Mouse (Mus musculus) C2C12 (cell line): Measurements from ENCODE around the gene Dmd.

Source experiments
- CEBPB ChIP-seq: IDR thresholded peaks from one replicate; pipeline ENCODE4 v1.6.1; 2011; ENCODE audit warnings: low read depth, mild to moderate bottlenecking, control low read depth, moderate library complexity
- CTCF ChIP-seq: IDR thresholded peaks from one replicate; pipeline ENCODE4 v1.5.1; 2011; ENCODE audit not compliant: control insufficient read depth, insufficient read depth, insufficient read length
- FOSL1 ChIP-seq: IDR thresholded peaks from one replicate; pipeline ENCODE4 v1.8.0; 2011; ENCODE audit warnings: mild to moderate bottlenecking, low read length; ENCODE audit not compliant: poor library complexity, insufficient read depth, severe bottlenecking
- MAX ChIP-seq: IDR thresholded peaks from one replicate; pipeline ENCODE4 v1.6.1; 2011; ENCODE audit warnings: mild to moderate bottlenecking, control low read depth
- MYOG ChIP-seq: IDR thresholded peaks from one replicate; pipeline ENCODE4 v1.6.1; 2011; ENCODE audit not compliant: control insufficient read depth, insufficient read length; ENCODE audit errors: extremely low read depth
- USF1 ChIP-seq: IDR thresholded peaks from one replicate; pipeline ENCODE4 v1.6.1; 2011; ENCODE audit warnings: low read depth, mild to moderate bottlenecking, control low read depth, moderate library complexity

DNA sequence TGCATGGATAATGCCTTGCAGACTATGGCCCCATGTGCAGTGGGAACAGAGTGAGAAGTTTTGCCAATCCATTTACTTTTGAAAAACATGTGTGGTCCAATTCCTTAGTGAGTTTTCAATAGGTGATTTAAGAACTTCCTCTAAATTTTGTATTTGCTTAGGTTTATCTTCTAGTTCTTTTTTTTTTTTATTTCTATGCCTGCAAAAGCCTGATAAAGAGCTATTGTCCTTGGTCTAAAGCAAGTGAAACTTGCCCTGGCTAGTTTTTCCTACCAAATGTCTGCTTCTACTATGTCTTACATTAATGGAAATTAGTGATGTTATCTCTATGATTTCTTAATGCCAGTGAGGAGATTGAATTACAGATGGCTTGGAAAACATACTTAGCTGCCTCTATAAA, 2144.7 kb downstream of the Dmd start:
- TF ChIP-seq CTCF (no peak), USF1 (no peak), MAX (no peak), MYOG (no peak), CEBPB (no peak), FOSL1 (no peak)
